Mouse (Mus musculus) midbrain, embryonic 10.5 days (tissue): Measurements from ENCODE around the gene Gpr146. TPM values are rescaled to one million over a fixed set of nuclear protein-coding genes. Genes with fewer than 3 reads are reported as not detected.
A peak's percentile ranks its signal among the peaks of the same experiment; 100 is the strongest.
"Not testable (repeated sequence)": the region's sequence is repeated elsewhere in the genome, so short reads cannot be mapped to it uniquely, and the experiment has no call there.

Experiments
- DNase-seq: peaks from one replicate; pipeline ENCODE4 v3.0.0-alpha.2; 2017; ENCODE audit warnings: low spot score
- H3K27ac ChIP-seq: fragments of 300-500 bp; sonication (generic); replicated peaks from 2 replicates; pipeline ENCODE4 v1.5.1; 2016; ENCODE audit warnings: mild to moderate bottlenecking
- H3K27me3 ChIP-seq: fragments of 300-500 bp; sonication (generic); 2 replicates; pipeline ENCODE4 v1.6.1; 2016; ENCODE audit warnings: low read depth, mild to moderate bottlenecking; ENCODE audit not compliant: poor library complexity, severe bottlenecking
- H3K36me3 ChIP-seq: fragments of 300-500 bp; sonication (generic); 2 replicates; pipeline ENCODE4 v1.6.1; 2016; ENCODE audit warnings: mild to moderate bottlenecking, moderate library complexity
- H3K4me1 ChIP-seq: fragments of 300-500 bp; sonication (generic); 2 replicates; pipeline ENCODE4 v1.6.1; 2016
- H3K4me3 ChIP-seq: fragments of 300-500 bp; sonication (generic); 2 replicates; pipeline ENCODE4 v1.5.1; 2016; ENCODE audit warnings: mild to moderate bottlenecking, moderate library complexity
- H3K9me3 ChIP-seq: fragments of 300-500 bp; sonication (generic); replicated peaks from 2 replicates; pipeline ENCODE4 v1.6.1; 2016; ENCODE audit warnings: mild to moderate bottlenecking
- WGBS: fragments of 180-500 bp; shearing (Covaris S2); methylation state at CpG from one replicate; pipeline ENCODE4 v1.1.7; 2016; 5-methylcytosine and 5-hydroxymethylcytosine counted together
- polyA plus RNA-seq: library from polyadenylated mRNA; unstranded; fragments of >200 nt; fragmentation: Nextera tagmentation; extraction: Ambion mirVana; gene quantifications from 2 replicates; pipeline ENCODE4 v1.2.1, GENCODE M21; 2016

Gpr146 gene
- polyA plus RNA-seq, 1 experiment from 2014 or later, result 1.7 TPM

- Histone ChIP-seq H3K27ac (peak overlapping the region; percentile 65), H3K9me3 (no peaks in the 10 kb centered on the region), H3K27me3 (no peaks in the 10 kb centered on the region), H3K4me3 (0 out of 2 replicates have a peak overlapping the region, but pooled peaks have one; percentile 2), H3K36me3 (peaks cover 4% of the 10 kb centered on the region; the same call in 1 of the 2 replicates), H3K4me1 (peaks cover 32% of the 10 kb centered on the region)
- no peak for DNase-seq
- WGBS, result 83% methylated on average over 17 of the region's 17 CpGs
These were observed 11.5 kb downstream of the Gpr146 start for GRCm38 (mm10) chr5:139388694-139389675.

GRCm38 (mm10) chr5:139389676-139390061 lies 12.2 kb downstream of the Gpr146 start:
- H3K4me1 ChIP-seq, result peaks cover 31% of the 10 kb centered on the region
- H3K9me3 ChIP-seq, result no peaks in the 10 kb centered on the region
- H3K4me3 ChIP-seq, result no peak overlapping the region
- 66% methylated on average over 6 of the region's 6 CpGs for WGBS
- H3K27ac ChIP-seq, result peak overlapping the region; percentile 65
- no peaks in the 10 kb centered on the region for H3K27me3 ChIP-seq
- no peak for DNase-seq
- peaks cover 4% of the 10 kb centered on the region; the same call in 1 of the 2 replicates for H3K36me3 ChIP-seq

- H3K4me3 ChIP-seq, DNase-seq, H3K9me3 ChIP-seq, H3K27ac ChIP-seq, H3K36me3 ChIP-seq, H3K27me3 ChIP-seq: not testable (repeated sequence)
- WGBS, result 77% methylated on average over 5 of the region's 5 CpGs
- peaks cover 32% of the 10 kb centered on the region for H3K4me1 ChIP-seq
These were observed 13.0 kb downstream of the Gpr146 start for GRCm38 (mm10) chr5:139390324-139391119.

- no peak for DNase-seq
- Histone ChIP-seq H3K36me3 (peaks cover 4% of the 10 kb centered on the region; the same call in 1 of the 2 replicates), H3K4me1 (peaks cover 29% of the 10 kb centered on the region), H3K9me3 (no peaks in the 10 kb centered on the region), H3K27me3 (no peaks in the 10 kb centered on the region), H3K4me3 (no peak overlapping the region), H3K27ac (no peak overlapping the region)
- 84% methylated on average over 11 of the region's 11 CpGs for WGBS
These were observed 14.0 kb downstream of the Gpr146 start for GRCm38 (mm10) chr5:139391309-139391990.

GRCm38 (mm10) chr5:139392219-139393196 lies 15.0 kb downstream of the Gpr146 start:
- no peak overlapping the region for H3K27ac ChIP-seq
- no peak overlapping the region for H3K4me3 ChIP-seq
- H3K4me1 ChIP-seq, result peaks cover 29% of the 10 kb centered on the region
- H3K9me3 ChIP-seq, result no peaks in the 10 kb centered on the region
- whole genome bisulfite sequencing, result 95% methylated on average over 37 of the region's 37 CpGs
- no peak for DNase-seq
- H3K36me3 ChIP-seq, result peaks cover 4% of the 10 kb centered on the region; the same call in 1 of the 2 replicates
- no peaks in the 10 kb centered on the region for H3K27me3 ChIP-seq

GRCm38 (mm10) chr5:139393197-139393588 lies 15.7 kb downstream of the Gpr146 start:
- no peak overlapping the region for H3K27ac ChIP-seq
- H3K9me3 ChIP-seq, result no peaks in the 10 kb centered on the region
- peaks cover 4% of the 10 kb centered on the region; the same call in 1 of the 2 replicates for H3K36me3 ChIP-seq
- no peak overlapping the region for H3K4me3 ChIP-seq
- H3K27me3 ChIP-seq, result no peaks in the 10 kb centered on the region
- peaks cover 29% of the 10 kb centered on the region for H3K4me1 ChIP-seq
- WGBS, result 92% methylated on average over 16 of the region's 16 CpGs
- DNase-seq, result no peak

GRCm38 (mm10) chr5:139394399-139394798 lies 16.9 kb downstream of the Gpr146 start:
- H3K27me3 ChIP-seq, result no peaks in the 10 kb centered on the region
- H3K9me3 ChIP-seq, result no peaks in the 10 kb centered on the region
- peaks cover 19% of the 10 kb centered on the region for H3K4me1 ChIP-seq
- H3K4me3 ChIP-seq, result no peak overlapping the region
- DNase-seq, result no peak
- 0 out of 2 replicates have a peak overlapping the region, but pooled peaks have one; percentile 23 for H3K27ac ChIP-seq
- WGBS, result 84% methylated on average over 7 of the region's 7 CpGs
- peaks cover 4% of the 10 kb centered on the region; the same call in 1 of the 2 replicates for H3K36me3 ChIP-seq

GRCm38 (mm10) chr5:139395528-139395927 lies 18.0 kb downstream of the Gpr146 start:
- H3K4me3 ChIP-seq, result no peak overlapping the region
- peaks cover 4% of the 10 kb centered on the region; the same call in 1 of the 2 replicates for H3K36me3 ChIP-seq
- 92% methylated on average over 4 of the region's 4 CpGs for WGBS

GRCm38 (mm10) chr5:139397359-139397916 lies 19.9 kb downstream of the Gpr146 start:
- Histone ChIP-seq H3K4me3 (no peak overlapping the region), H3K4me1 (0 out of 2 replicates have a peak, but pooled peaks cover 9% of the 10 kb centered on the region), H3K9me3 (no peaks in the 10 kb centered on the region), H3K36me3 (peaks cover 4% of the 10 kb centered on the region; the same call in 1 of the 2 replicates), H3K27ac (no peak overlapping the region), H3K27me3 (no peaks in the 10 kb centered on the region)
- 91% methylated on average over 4 of the region's 4 CpGs for WGBS
- DNase-seq, result no peak

More at GRCm38 (mm10) chr5:139395528-139395927, 18.0 kb downstream of the Gpr146 start:
- DNase-seq, result no peak
- 0 out of 2 replicates have a peak, but pooled peaks cover 14% of the 10 kb centered on the region for H3K4me1 ChIP-seq
- no peak overlapping the region for H3K27ac ChIP-seq
- no peaks in the 10 kb centered on the region for H3K27me3 ChIP-seq
- H3K9me3 ChIP-seq, result no peaks in the 10 kb centered on the region

- 42% methylated on average over 5 of the region's 5 CpGs for WGBS
- H3K27me3 ChIP-seq, result no peaks in the 10 kb centered on the region
- no peak overlapping the region for H3K4me3 ChIP-seq
- DNase-seq, result peak; percentile 80
- H3K27ac ChIP-seq, result no peak overlapping the region
- 0 out of 2 replicates have a peak, but pooled peaks cover 9% of the 10 kb centered on the region for H3K4me1 ChIP-seq
- no peaks in the 10 kb centered on the region for H3K36me3 ChIP-seq
- H3K9me3 ChIP-seq, result no peaks in the 10 kb centered on the region
These were observed 20.7 kb downstream of the Gpr146 start for GRCm38 (mm10) chr5:139397959-139398753.
